Mouse (Mus musculus) ES-E14 (cell line): ENCODE measurements around the gene Gm49380.

Experiments used
- CHD2 ChIP-seq: IDR thresholded peaks from 2 replicates; pipeline ENCODE4 v1.6.1; 2014; ENCODE audit warnings: mild to moderate bottlenecking, low read depth, low read length, inconsistent platforms
- HCFC1 ChIP-seq: IDR thresholded peaks from 2 replicates; pipeline ENCODE4 v1.6.1; 2012; ENCODE audit warnings: low read length, inconsistent platforms, borderline replicate concordance; ENCODE audit not compliant: insufficient read depth
- MAFK ChIP-seq: IDR thresholded peaks from 2 replicates; pipeline ENCODE4 v1.6.1; 2014; ENCODE audit warnings: mild to moderate bottlenecking, low read depth, low read length, inconsistent platforms; ENCODE audit not compliant: insufficient read depth
- ZC3H11A ChIP-seq: IDR thresholded peaks from 2 replicates; pipeline ENCODE4 v1.6.1; 2012; ENCODE audit warnings: low read depth, mild to moderate bottlenecking, inconsistent platforms, low read length, borderline replicate concordance
- ZNF384 ChIP-seq: IDR thresholded peaks from 2 replicates; pipeline ENCODE4 v1.6.1; 2012; ENCODE audit warnings: low read depth, low read length, inconsistent platforms

- TF ChIP-seq HCFC1: no peak
- no peak for TF ChIP-seq ZC3H11A
- no peak for TF ChIP-seq CHD2
- TF ChIP-seq MAFK: no peak
- no peak for TF ChIP-seq ZNF384
Observed at GRCm38 (mm10) chr9:44069252-44069651, 44.0 kb downstream of the Gm49380 start.
